Mouse (Mus musculus) hindbrain, embryonic 14.5 days (tissue): ENCODE data around the gene Scamp4. TPM values are rescaled to one million over a fixed set of nuclear protein-coding genes. Genes with fewer than 3 reads are reported as not detected.

Experiments
- ATAC-seq: fragments of 200-750 bp; cut with Nextera tagmentation; 2 replicates; pipeline ENCODE4 v1.8.0; 2017; ENCODE audit warnings: moderate number of reproducible peaks, mild to moderate bottlenecking, moderate TSS enrichment, moderate library complexity; ENCODE audit not compliant: low FRiP score
- DNase-seq: peaks from one replicate; pipeline ENCODE4 v3.0.0-alpha.2; 2015; ENCODE audit warnings: low spot score
- H3K27ac ChIP-seq: fragments of 300-500 bp; sonication (generic); 2 replicates; pipeline ENCODE4 v1.5.1; 2014; ENCODE audit warnings: mild to moderate bottlenecking, moderate library complexity
- H3K27me3 ChIP-seq: fragments of 300-500 bp; sonication (generic); 2 replicates; pipeline ENCODE4 v1.6.1; 2014; ENCODE audit warnings: mild to moderate bottlenecking, low read length, mixed read lengths; ENCODE audit not compliant: control insufficient read depth, insufficient read depth
- H3K36me3 ChIP-seq: fragments of 300-500 bp; sonication (generic); replicated peaks from 2 replicates; pipeline ENCODE4 v1.6.1; 2014; ENCODE audit not compliant: control insufficient read depth, insufficient read depth
- H3K4me1 ChIP-seq: fragments of 300-500 bp; sonication (generic); replicated peaks from 2 replicates; pipeline ENCODE4 v1.6.1; 2014; ENCODE audit warnings: antibody characterized with exemption, low read length, mixed read lengths; ENCODE audit not compliant: control insufficient read depth, insufficient read depth
- H3K4me2 ChIP-seq: fragments of 300-500 bp; sonication (generic); replicated peaks from 2 replicates; pipeline ENCODE4 v1.6.1; 2014; ENCODE audit warnings: mild to moderate bottlenecking, moderate library complexity
- H3K4me3 ChIP-seq: fragments of 300-500 bp; sonication (generic); replicated peaks from 2 replicates; pipeline ENCODE4 v1.5.1; 2014; ENCODE audit warnings: mild to moderate bottlenecking, low read length
- H3K9ac ChIP-seq: fragments of 300-500 bp; sonication (generic); 2 replicates; pipeline ENCODE4 v1.6.1; 2014
- H3K9me3 ChIP-seq: fragments of 300-500 bp; sonication (generic); 2 replicates; pipeline ENCODE4 v1.6.1; 2016; ENCODE audit warnings: low read length; ENCODE audit not compliant: control insufficient read depth
- WGBS: fragments of 180-500 bp; shearing (Covaris S2); extraction: QIAGEN DNeasy Blood & Tissue Kit; methylation state at CpG from one replicate; pipeline ENCODE4 v1.1.7; 2014; 5-methylcytosine and 5-hydroxymethylcytosine counted together
- microRNA-seq: library from miRNA; unstranded; fragments of <30 nt; microRNA quantifications from one replicate; pipeline ENCODE4, GENCODE M21; 2016
- polyA plus RNA-seq: library from polyadenylated mRNA; unstranded; fragments of >200 nt; fragmentation: Nextera tagmentation; extraction: Ambion mirVana; gene quantifications from 2 replicates; pipeline ENCODE4 v1.2.1, GENCODE M21; 2014

Scamp4 gene
- polyA plus RNA-seq, 1 experiment from 2014 or later = 64.5 TPM

DNA sequence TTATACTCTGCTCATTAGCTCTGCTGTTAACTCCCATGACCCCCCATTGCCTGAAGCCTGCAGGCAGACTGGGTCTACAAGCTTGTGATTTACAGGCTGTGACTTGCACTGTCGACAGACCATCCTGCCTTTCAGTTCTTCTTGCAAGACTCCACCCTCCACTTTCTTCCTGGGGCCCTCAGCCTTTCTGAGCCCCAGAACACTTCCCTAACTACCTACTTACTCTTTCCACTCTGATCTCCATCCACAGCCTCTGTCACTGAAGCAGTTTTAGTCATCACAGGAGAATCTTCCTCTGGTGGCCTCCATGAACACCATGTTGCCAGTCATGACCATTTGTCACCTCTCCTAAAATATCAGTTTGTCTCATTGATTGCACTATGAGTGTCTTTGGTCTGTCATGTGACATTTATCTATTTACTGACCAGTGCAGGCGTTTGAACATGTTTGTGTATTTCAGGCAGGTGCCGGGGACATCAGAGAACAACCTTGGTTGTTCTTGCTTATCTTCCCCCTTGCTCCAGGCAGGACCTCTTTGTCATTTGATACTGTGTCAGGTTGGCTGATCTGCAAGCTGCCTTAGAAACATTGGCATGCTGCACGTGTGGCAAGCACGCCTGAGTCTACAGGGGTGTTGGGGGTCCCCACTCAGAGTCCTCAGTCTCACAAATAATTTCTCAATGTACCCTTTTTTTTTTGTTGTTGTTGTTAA lies 61.0 kb downstream of the Scamp4 start:
- H3K9me3 ChIP-seq = no peaks in the 10 kb centered on the region
- 67% methylated on average over 5 of the region's 5 CpGs for WGBS
- no peak overlapping the region for H3K4me2 ChIP-seq
- H3K27me3 ChIP-seq = no peaks in the 10 kb centered on the region
- H3K27ac ChIP-seq = no peak overlapping the region; the same call in 1 of the 2 replicates
- DNase-seq (no peak), ATAC-seq (no peak)
- peaks cover 34% of the 10 kb centered on the region for H3K36me3 ChIP-seq
- H3K4me3 ChIP-seq = no peak overlapping the region
- no peak overlapping the region for H3K9ac ChIP-seq
- peaks cover 5% of the 10 kb centered on the region; the same call in 1 of the 2 replicates for H3K4me1 ChIP-seq

DNA sequence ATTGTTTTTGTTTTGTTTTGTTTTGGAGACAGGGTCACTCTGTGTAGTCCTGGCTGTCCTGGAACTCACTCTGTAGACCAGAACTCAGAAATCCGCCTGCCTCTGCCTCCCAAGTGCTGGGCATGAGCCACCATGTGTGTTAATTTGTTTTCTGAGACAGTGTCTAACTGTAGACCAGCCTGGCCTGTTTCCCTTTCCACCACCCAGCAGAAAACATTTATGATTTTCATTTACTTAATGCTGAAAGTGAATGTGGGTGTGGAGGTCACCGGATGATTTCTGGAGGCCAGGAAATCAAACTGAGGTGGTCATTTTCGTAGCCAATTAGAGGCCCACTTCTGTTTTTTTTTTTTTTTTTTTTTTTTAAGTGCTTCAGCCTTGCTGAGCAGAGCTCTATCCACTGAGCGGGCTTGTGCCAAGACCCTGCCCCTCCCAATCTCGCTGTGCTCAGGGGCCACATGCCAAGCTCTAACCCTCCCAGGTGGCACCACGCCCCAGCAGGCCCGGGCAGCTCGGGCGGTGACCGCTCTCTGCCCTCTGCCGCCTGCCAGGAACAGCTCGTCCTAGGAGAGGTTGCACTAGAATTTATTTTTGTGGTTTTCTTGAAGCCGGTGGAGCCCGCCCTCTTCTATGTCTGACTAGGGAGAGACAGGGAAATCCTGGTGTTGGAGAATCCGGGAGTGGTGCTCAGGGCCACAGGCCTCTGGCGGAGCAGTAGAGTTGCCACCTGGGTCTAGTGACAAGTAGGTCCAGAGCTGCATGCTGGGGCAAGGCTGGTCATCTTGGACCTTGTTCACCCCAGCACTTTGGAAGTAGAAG lies 61.7 kb downstream of the Scamp4 start:
- Histone ChIP-seq H3K36me3 (peaks cover 42% of the 10 kb centered on the region), H3K4me2 (0 out of 2 replicates have a peak overlapping the region, but pooled peaks have one; percentile 2), H3K4me1 (no peaks in the 10 kb centered on the region; the same call in 1 of the 2 replicates), H3K4me3 (no peak overlapping the region), H3K9ac (peak overlapping the region; percentile 11; the same call in 1 of the 2 replicates), H3K27ac (no peak overlapping the region; the same call in 1 of the 2 replicates), H3K27me3 (no peaks in the 10 kb centered on the region), H3K9me3 (no peaks in the 10 kb centered on the region)
- DNase-seq = no peak
- WGBS = 46% methylated on average over 16 of the region's 16 CpGs
- ATAC-seq = no peak

DNA sequence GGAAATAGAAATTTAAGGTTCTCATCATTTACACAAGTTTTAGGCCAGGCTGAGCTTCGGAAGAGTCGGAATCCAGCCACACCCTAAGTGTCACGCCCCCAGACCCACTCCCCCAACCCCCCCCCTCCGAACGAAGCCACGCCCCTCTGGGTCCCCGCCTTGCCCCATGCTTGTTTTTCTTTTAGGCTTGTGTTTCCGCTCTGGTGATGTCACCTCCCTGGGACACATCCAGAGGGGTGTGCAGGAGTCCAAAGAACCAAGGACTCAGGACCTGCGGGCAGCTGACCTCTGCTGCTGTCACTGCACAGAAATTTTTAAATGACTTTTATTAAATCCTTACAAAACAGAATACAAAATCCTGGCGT lies 62.3 kb downstream of the Scamp4 start:
- Histone ChIP-seq H3K27me3 (no peaks in the 10 kb centered on the region), H3K9me3 (no peaks in the 10 kb centered on the region), H3K9ac (peak overlapping the region; percentile 11; the same call in 1 of the 2 replicates), H3K4me3 (no peak overlapping the region), H3K36me3 (peaks cover 48% of the 10 kb centered on the region), H3K4me2 (no peak overlapping the region), H3K4me1 (no peaks in the 10 kb centered on the region; the same call in 1 of the 2 replicates), H3K27ac (no peak overlapping the region)
- WGBS = 25% methylated on average over 10 of the region's 10 CpGs
- ATAC-seq (no peak), DNase-seq (no peak)

Small RNAs within 50 kb of the gene (microRNA-seq; reads per million reads assigned to microRNA genes)
- 0.48 reads per million for gene Mir6912

Other genes starting within 250 kb of the Scamp4 start
- gene Plk5, start 246.4 kb upstream of the Scamp4 start, polyA plus RNA-seq = 3.6 and 4.1 TPM in 2 replicates
- gene Mex3d, start 215.2 kb upstream of the Scamp4 start, polyA plus RNA-seq = 12.3 and 13.3 TPM in 2 replicates
- 152 and 161 TPM in 2 replicates for gene Mbd3, start 203.3 kb upstream of the Scamp4 start, polyA plus RNA-seq
- 675 and 804 TPM in 2 replicates for gene Uqcr11, start 196.0 kb upstream of the Scamp4 start, polyA plus RNA-seq
- gene Tcf3, start 169.2 kb upstream of the Scamp4 start, polyA plus RNA-seq = 41.3 and 46.5 TPM in 2 replicates
- gene Onecut3, start 108.0 kb upstream of the Scamp4 start, polyA plus RNA-seq = 1.5 and 2.3 TPM in 2 replicates
- 0.87 and 1.1 TPM in 2 replicates for gene Atp8b3, start 63.7 kb upstream of the Scamp4 start, polyA plus RNA-seq
- 29.0 and 30.8 TPM in 2 replicates for gene Rexo1, start 41.3 kb upstream of the Scamp4 start, polyA plus RNA-seq
- gene Klf16, start 25.6 kb upstream of the Scamp4 start, polyA plus RNA-seq = 5.1 and 5.3 TPM in 2 replicates
- 157 and 174 TPM in 2 replicates for gene Abhd17a, start 12.5 kb upstream of the Scamp4 start, polyA plus RNA-seq
- 5.2 and 5.6 TPM in 2 replicates for gene Adat3, start within 50 bp of the Scamp4 start, polyA plus RNA-seq
- 1.7 and 1.9 TPM in 2 replicates for gene Gm49322, start 3.1 kb downstream of the Scamp4 start, polyA plus RNA-seq
- gene Csnk1g2, start 20.0 kb downstream of the Scamp4 start, polyA plus RNA-seq = 65.4 and 76.4 TPM in 2 replicates
- gene Btbd2, start 54.2 kb downstream of the Scamp4 start, polyA plus RNA-seq = 83.2 and 83.7 TPM in 2 replicates
- gene Mknk2, start 75.2 kb downstream of the Scamp4 start, polyA plus RNA-seq = 53.8 and 60.2 TPM in 2 replicates
- gene Mob3a, start 99.1 kb downstream of the Scamp4 start, polyA plus RNA-seq = 45.3 and 47.1 TPM in 2 replicates
- 20.0 and 20.4 TPM in 2 replicates for gene Izumo4, start 99.3 kb downstream of the Scamp4 start, polyA plus RNA-seq
- 112 and 114 TPM in 2 replicates for gene Ap3d1, start 139.4 kb downstream of the Scamp4 start, polyA plus RNA-seq
- gene Dot1l, start 152.3 kb downstream of the Scamp4 start, polyA plus RNA-seq = 22.4 and 23.8 TPM in 2 replicates
- 55.6 and 62.9 TPM in 2 replicates for gene Sf3a2, start 195.3 kb downstream of the Scamp4 start, polyA plus RNA-seq
- gene Plekhj1, start 195.8 kb downstream of the Scamp4 start, polyA plus RNA-seq = 117 and 123 TPM in 2 replicates
- 0.16 TPM in 1 of 2 replicates, not detected in the other for gene Amh, start 202.4 kb downstream of the Scamp4 start, polyA plus RNA-seq
- 0.37 and 0.96 TPM in 2 replicates for gene Jsrp1, start 210.6 kb downstream of the Scamp4 start, polyA plus RNA-seq
- gene Oaz1, start 223.8 kb downstream of the Scamp4 start, polyA plus RNA-seq = 1,195 and 1,204 TPM in 2 replicates
- 9.9 and 14.3 TPM in 2 replicates for gene Lingo3, start 241.2 kb downstream of the Scamp4 start, polyA plus RNA-seq